Mouse (Mus musculus) layer of hippocampus, adult 2 months (tissue): ENCODE measurements at regions not wholly inside any gene's neighbourhood (a gene's known extent, or its start where the extent isn't known, plus 50 kb on each side); places are given as distances from the start of the nearest gene placed in this dataset.

Source experiments
- DNase-seq, 2 experiments: peaks; one replicate each; pipeline ENCODE4 v3.0.0; 2022; ENCODE audit warnings: low spot score in 2 of 2
- H3K27ac ChIP-seq: fragments of 200-600 bp; 2 replicates; pipeline ENCODE4 v1.8.1; 2022
- H3K4me3 ChIP-seq: fragments of 200-600 bp; 2 replicates; pipeline ENCODE4 v1.8.1; 2022; ENCODE audit warnings: mild to moderate bottlenecking
- CTCF ChIP-seq: fragments of 200-600 bp; conservative IDR thresholded peaks from 2 replicates; pipeline ENCODE4 v1.8.1; 2022; ENCODE audit warnings: antibody characterized with exemption, mild to moderate bottlenecking, moderate library complexity

- Histone ChIP-seq H3K27ac (no peak overlapping the region), H3K4me3 (no peak overlapping the region)
- DNase-seq: no peak
- TF ChIP-seq CTCF: no peak
Observed at GRCm38 (mm10) chr10:117538725-117539124, 90.6 kb upstream of the Cpm start.

- no peak for DNase-seq
- Histone ChIP-seq H3K27ac (no peak overlapping the region), H3K4me3 (no peak overlapping the region)
- TF ChIP-seq CTCF: no peak
Observed at GRCm38 (mm10) chr10:117536769-117537599, 92.3 kb upstream of the Cpm start.

GRCm38 (mm10) chr10:117535843-117536242 is 93.5 kb upstream of the Cpm start:
- no peak for DNase-seq
- Histone ChIP-seq H3K27ac (no peak overlapping the region), H3K4me3 (no peak overlapping the region)
- no peak for TF ChIP-seq CTCF

GRCm38 (mm10) chr10:117534992-117535719 is 94.1 kb upstream of the Cpm start:
- H3K27ac ChIP-seq: no peak overlapping the region
- no peak for TF ChIP-seq CTCF
- no peak for DNase-seq
- H3K4me3 ChIP-seq: no peak overlapping the region

- no peak for TF ChIP-seq CTCF
- H3K27ac ChIP-seq: no peak overlapping the region
- no peak for DNase-seq
- no peak overlapping the region for H3K4me3 ChIP-seq
Observed at GRCm38 (mm10) chr10:117534478-117534877, 94.8 kb upstream of the Cpm start.

GRCm38 (mm10) chr10:117533541-117534386 is 95.5 kb upstream of the Cpm start:
- no peak for DNase-seq
- Histone ChIP-seq H3K27ac (no peak overlapping the region), H3K4me3 (no peak overlapping the region)
- no peak for TF ChIP-seq CTCF

GRCm38 (mm10) chr10:117532750-117533540 is 96.4 kb upstream of the Cpm start:
- no peak overlapping the region for H3K27ac ChIP-seq
- no peak for TF ChIP-seq CTCF
- H3K4me3 ChIP-seq: no peak overlapping the region
- DNase-seq: no peak

GRCm38 (mm10) chr10:117531798-117532747 is 97.2 kb upstream of the Cpm start:
- H3K27ac ChIP-seq: no peak overlapping the region
- H3K4me3 ChIP-seq: no peak overlapping the region
- no peak for TF ChIP-seq CTCF
- DNase-seq: no peak

- no peak for TF ChIP-seq CTCF
Observed at GRCm38 (mm10) chr10:117530859-117531602, 98.3 kb upstream of the Cpm start.

GRCm38 (mm10) chr10:117530007-117530858 is 99.1 kb upstream of the Cpm start:
- no peak for TF ChIP-seq CTCF

More at GRCm38 (mm10) chr10:117530859-117531602, 98.3 kb upstream of the Cpm start:
- DNase-seq: no peak
- Histone ChIP-seq H3K4me3 (no peak overlapping the region), H3K27ac (no peak overlapping the region)

More at GRCm38 (mm10) chr10:117530007-117530858, 99.1 kb upstream of the Cpm start:
- no peak overlapping the region for H3K27ac ChIP-seq
- no peak overlapping the region for H3K4me3 ChIP-seq
- no peak for DNase-seq
